In genomic region chr11:114216493-114216892, GRCm38 (mm10) we compare ENCODE assay signal across 11 mouse cellular contexts.
A peak's percentile ranks its signal among the peaks of the same experiment; 100 is the strongest.
DNase-seq lines count a peak whose midpoint lies in the region; ATAC-seq and TF ChIP-seq lines count a peak whose summit lies in the region.
"Had no signal": no experiment of that assay in that cellular context is flagged by ENCODE, and none has a peak within 500 bp of the region (broad histone marks: within the 10 kb centered on the region; RNA-seq: fewer than 3 reads in every experiment).

No protein-coding gene starts in this region.

- H3K9ac ChIP-seq in heart, embryonic 15.5 days: no peak overlapping the region
- 0 out of 2 replicates have a peak overlapping the region, but pooled peaks have one; percentile 39 for H3K9ac ChIP-seq in limb, embryonic 13.5 days
- H3K9ac ChIP-seq in stomach, embryonic 16.5 days (ENCODE audit: low read length): no peak overlapping the region
- H3K9ac ChIP-seq: lung, embryonic 15.5 days had no signal

- H3K4me3 ChIP-seq in heart, embryonic 15.5 days: no peak overlapping the region
- H3K4me3 ChIP-seq in testis, adult 2 months (ENCODE audit: control insufficient read depth, low read depth, low read length): peak overlapping the region; percentile 91
- H3K4me3 ChIP-seq in limb, embryonic 13.5 days: no peak overlapping the region
- no peak overlapping the region for H3K4me3 ChIP-seq in stomach, embryonic 16.5 days (replicated peaks; ENCODE audit: low read length)
- H3K4me3 ChIP-seq: myocyte had no signal

- no peak for DNase-seq in heart, postnatal 4 days
- no peak for DNase-seq in testis, postnatal 14 days (ENCODE audit: low spot score)
- DNase-seq in c-Kit-positive CD71-positive TER-119-positive erythroid progenitor cells, embryonic 14.5 days (ENCODE audit: low spot score): no peak
- DNase-seq in ovary, postnatal 36 days (ENCODE audit: low spot score): no peak
- DNase-seq: heart, adult 11 months had no signal

- no peaks in the 10 kb centered on the region for H3K9me3 ChIP-seq in heart, embryonic 15.5 days (replicated peaks)
- H3K9me3 ChIP-seq in limb, embryonic 13.5 days: no peaks in the 10 kb centered on the region
- no peaks in the 10 kb centered on the region for H3K9me3 ChIP-seq in stomach, embryonic 16.5 days (replicated peaks; ENCODE audit: control insufficient read depth, low read length)
- H3K9me3 ChIP-seq: lung, embryonic 15.5 days had no signal

- H3K36me3 ChIP-seq in heart, embryonic 15.5 days: no peaks in the 10 kb centered on the region
- H3K36me3 ChIP-seq in testis, adult 2 months (ENCODE audit: control insufficient read depth, insufficient read depth, low read length): no peaks in the 10 kb centered on the region
- no peaks in the 10 kb centered on the region for H3K36me3 ChIP-seq in limb, embryonic 13.5 days
- no peaks in the 10 kb centered on the region for H3K36me3 ChIP-seq in stomach, embryonic 16.5 days (ENCODE audit: control insufficient read depth, insufficient read depth, low read length)
- H3K36me3 ChIP-seq: lung, embryonic 15.5 days had no signal

- peak; percentile 49; the same call in 1 of the 2 replicates for TF ChIP-seq POLR2A in testis, adult 2 months (IDR thresholded peaks at IDR 0.05; ENCODE audit: control insufficient read depth, low read depth, low read length)

- WGBS in heart, embryonic 15.5 days: 25% methylated on average over 7 of the region's 7 CpGs
- 10% methylated on average over 7 of the region's 7 CpGs for WGBS in limb, embryonic 13.5 days
- WGBS in stomach, embryonic 16.5 days: 11% methylated on average over 7 of the region's 7 CpGs

- no peak for TF ChIP-seq CTCF in testis, adult 2 months (IDR thresholded peaks at IDR 0.05; ENCODE audit: control insufficient read depth, insufficient read depth, insufficient replicate concordance, low read depth, low read length)

- peaks cover 33% of the 10 kb centered on the region for H3K4me1 ChIP-seq in heart, embryonic 15.5 days (replicated peaks)
- peaks cover 7% of the 10 kb centered on the region for H3K4me1 ChIP-seq in testis, adult 2 months (ENCODE audit: control insufficient read depth, insufficient read depth, low read length)
- H3K4me1 ChIP-seq in limb, embryonic 13.5 days: peaks cover 37% of the 10 kb centered on the region
- H3K4me1 ChIP-seq in stomach, embryonic 16.5 days (ENCODE audit: control insufficient read depth, insufficient read depth, low read length): peaks cover 10% of the 10 kb centered on the region

- H3K27ac ChIP-seq in heart, embryonic 15.5 days: no peak overlapping the region
- no peak overlapping the region; the same call in 1 of the 2 replicates for H3K27ac ChIP-seq in testis, adult 2 months (ENCODE audit: control insufficient read depth, insufficient read depth, low read depth, low read length)
- no peak overlapping the region for H3K27ac ChIP-seq in limb, embryonic 13.5 days
- H3K27ac ChIP-seq in stomach, embryonic 16.5 days (ENCODE audit: low read length): no peak overlapping the region
- H3K27ac ChIP-seq: lung, embryonic 15.5 days had no signal

- no peaks in the 10 kb centered on the region for H3K27me3 ChIP-seq in heart, embryonic 15.5 days
- no peaks in the 10 kb centered on the region for H3K27me3 ChIP-seq in testis, adult 2 months (ENCODE audit: control insufficient read depth, insufficient read depth, low read length)
- peaks cover 24% of the 10 kb centered on the region; the same call in 1 of the 2 replicates for H3K27me3 ChIP-seq in limb, embryonic 13.5 days
- H3K27me3 ChIP-seq in stomach, embryonic 16.5 days (ENCODE audit: control insufficient read depth, insufficient read depth, low read length): 0 out of 2 replicates have a peak, but pooled peaks cover 5% of the 10 kb centered on the region

- H3K4me2 ChIP-seq in heart, embryonic 15.5 days: peak overlapping the region; percentile 59; the same call in 1 of the 2 replicates
- no peak overlapping the region for H3K4me2 ChIP-seq in limb, embryonic 13.5 days (replicated peaks)
- 0 out of 2 replicates have a peak overlapping the region, but pooled peaks have one; percentile 44 for H3K4me2 ChIP-seq in stomach, embryonic 16.5 days (ENCODE audit: low read depth, low read length)

- no peak for ATAC-seq in heart, embryonic 15.5 days (replicated peaks; ENCODE audit: insufficient number of reproducible peaks, insufficient read depth, low FRiP score, low read depth)
- no peak for ATAC-seq in limb, embryonic 13.5 days (ENCODE audit: low FRiP score, low read depth)
- no peak for ATAC-seq in stomach, embryonic 16.5 days (ENCODE audit: insufficient read depth, low FRiP score)
